Mouse (Mus musculus) 416B (cell line): ENCODE measurements around the gene Fkbp4.

Source experiments
- DNase-seq: peaks from one replicate; pipeline ENCODE4 v3.0.0; 2011; ENCODE audit warnings: low read depth

Fkbp4 gene

GRCm38 (mm10) chr6:128438317-128438870, at the start of gene Fkbp4:
Gene Fkbp4, minus strand, starts transcription at chr6:128438677.
- DNase-seq = peak; percentile 86

GRCm38 (mm10) chr6:128487736-128488135, 49.3 kb upstream of the Fkbp4 start:
- DNase-seq = peak; percentile 10

- peak; percentile 92 for DNase-seq
Observed at GRCm38 (mm10) chr6:128479463-128480454, 41.3 kb upstream of the Fkbp4 start.

- no peak for DNase-seq
Observed at GRCm38 (mm10) chr6:128477495-128477894, 39.0 kb upstream of the Fkbp4 start.

- DNase-seq = no peak
Observed at GRCm38 (mm10) chr6:128474112-128474511, 35.6 kb upstream of the Fkbp4 start.

GRCm38 (mm10) chr6:128469451-128469850, 31.0 kb upstream of the Fkbp4 start:
- peak; percentile 67 for DNase-seq

GRCm38 (mm10) chr6:128467298-128467697, 28.8 kb upstream of the Fkbp4 start:
- peak; percentile 65 for DNase-seq

GRCm38 (mm10) chr6:128466563-128466962, 28.1 kb upstream of the Fkbp4 start:
- no peak for DNase-seq

- DNase-seq = no peak
Observed at GRCm38 (mm10) chr6:128466043-128466442, 27.6 kb upstream of the Fkbp4 start.

- DNase-seq = no peak
Observed at GRCm38 (mm10) chr6:128464996-128465395, 26.5 kb upstream of the Fkbp4 start.

GRCm38 (mm10) chr6:128461606-128462005, 23.1 kb upstream of the Fkbp4 start:
- DNase-seq = no peak

GRCm38 (mm10) chr6:128460729-128461503, 22.4 kb upstream of the Fkbp4 start:
- no peak for DNase-seq

GRCm38 (mm10) chr6:128460321-128460720, 21.8 kb upstream of the Fkbp4 start:
- DNase-seq = no peak

- DNase-seq = no peak
Observed at GRCm38 (mm10) chr6:128457186-128457585, 18.7 kb upstream of the Fkbp4 start.

GRCm38 (mm10) chr6:128455835-128456605, 17.5 kb upstream of the Fkbp4 start:
- no peak for DNase-seq

GRCm38 (mm10) chr6:128447063-128447462, 8.6 kb upstream of the Fkbp4 start:
- DNase-seq = no peak

- DNase-seq = peak; percentile 59
Observed at GRCm38 (mm10) chr6:128445761-128446535, 7.5 kb upstream of the Fkbp4 start.

- DNase-seq = peak; percentile 48
Observed at GRCm38 (mm10) chr6:128440238-128440637, 1.8 kb upstream of the Fkbp4 start.

- DNase-seq = no peak
Observed at GRCm38 (mm10) chr6:128438871-128439341, 429 bp upstream of the Fkbp4 start.

GRCm38 (mm10) chr6:128437731-128438316, 653 bp downstream of the Fkbp4 start:
- DNase-seq = peak; percentile 62
